Mouse (Mus musculus): ENCODE data around the gene Nkapl.
A peak's percentile ranks its signal among the peaks of the same experiment; 100 is the strongest.
"Not testable (repeated sequence)": the region's sequence is repeated elsewhere in the genome, so short reads cannot be mapped to it uniquely, and the experiment has no call there.

The Nkapl gene

DNA sequence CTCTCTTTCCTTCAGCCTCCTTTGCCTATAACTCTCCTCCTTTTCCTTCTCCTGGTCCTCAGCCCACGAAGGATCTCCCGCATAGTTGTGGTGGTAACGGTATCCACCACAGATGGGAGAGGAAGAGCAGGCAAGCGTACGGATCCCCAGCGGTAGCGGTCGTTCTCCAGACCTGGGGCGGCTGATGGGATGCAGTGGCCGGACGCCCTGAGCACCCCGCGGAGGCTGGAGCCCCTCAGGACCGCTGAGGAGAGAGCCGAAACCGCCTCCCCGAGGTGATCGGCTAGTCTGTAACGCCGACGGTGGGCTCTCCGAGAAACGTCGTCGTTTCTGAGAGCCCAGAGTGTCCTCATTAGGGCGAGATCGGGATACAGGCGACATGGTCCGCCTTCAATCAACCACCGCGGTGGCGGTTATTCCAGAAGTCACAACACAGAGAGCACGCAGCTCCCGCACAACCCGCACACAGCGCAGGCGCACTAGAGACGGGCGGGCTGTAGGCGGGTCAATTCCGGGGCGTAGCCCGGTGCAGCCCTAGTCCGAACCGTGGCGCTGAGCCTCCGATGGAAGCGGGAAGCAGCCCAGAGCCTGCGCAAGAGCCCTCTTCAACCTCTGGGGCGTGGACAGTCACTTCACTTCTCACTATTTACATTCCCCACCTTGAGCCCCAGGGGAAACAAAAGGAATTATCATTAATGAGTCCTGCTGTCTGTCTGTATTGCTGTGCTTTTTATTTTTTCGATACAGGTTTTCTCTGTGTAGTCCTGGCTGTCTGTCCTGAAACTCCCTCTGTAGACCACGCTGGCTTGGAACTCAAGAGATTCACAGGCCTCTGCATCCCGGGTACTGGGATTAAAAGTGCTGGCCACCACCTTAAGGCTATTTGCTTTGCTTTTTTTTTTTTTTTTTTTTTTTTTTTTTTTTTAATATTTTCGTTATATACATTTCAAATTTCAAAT lies at the start of gene Nkapl:
TSS of gene Nkapl (minus strand) at position 449 of the 959 bp plus-strand sequence.
- DNase-seq (ENCODE audit: low spot score): peak; percentile 63

DNA sequence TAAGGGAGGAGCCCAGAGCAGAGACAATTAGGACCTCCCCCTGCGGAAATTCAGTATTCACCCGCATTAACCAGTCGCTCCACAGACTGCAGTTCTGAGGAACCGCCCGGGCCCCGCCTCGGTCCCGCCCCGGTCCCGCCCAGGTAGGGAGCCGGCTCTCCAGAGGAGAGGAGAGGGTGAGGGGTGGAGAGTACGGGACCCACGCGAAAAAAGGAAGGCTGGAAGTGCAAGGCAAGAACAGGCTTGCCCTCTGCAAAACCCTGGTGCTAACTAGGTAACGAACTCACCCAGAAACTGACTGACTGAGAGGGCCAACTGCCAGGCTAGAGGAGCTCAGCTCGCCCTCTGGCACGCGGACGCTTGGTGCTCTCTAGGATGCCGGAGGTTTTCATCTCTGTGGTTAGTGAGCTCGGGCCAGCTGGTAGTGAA lies 37.9 kb upstream of the Nkapl start:
- DNase-seq (ENCODE audit: low spot score): peak; percentile 68

DNA sequence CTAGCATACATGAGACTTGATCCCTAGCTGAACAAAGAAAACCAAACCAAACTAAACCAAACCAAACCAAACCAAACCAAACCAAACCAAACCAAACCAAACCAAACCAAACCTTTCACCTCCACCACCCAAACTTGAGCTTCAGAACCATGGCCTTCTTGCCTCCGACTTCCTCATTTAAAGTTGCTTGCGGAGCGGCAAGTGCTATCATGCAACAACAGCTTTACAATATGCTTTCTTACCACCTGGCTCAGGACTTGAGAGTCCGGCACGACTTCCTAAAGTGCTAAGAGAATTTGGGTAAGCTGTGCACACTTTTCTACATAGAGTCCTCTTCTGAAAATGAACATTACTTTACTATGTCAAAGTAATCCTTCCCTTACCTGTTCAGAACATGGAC lies 34.0 kb upstream of the Nkapl start:
- DNase-seq (ENCODE audit: low spot score): no peak

DNA sequence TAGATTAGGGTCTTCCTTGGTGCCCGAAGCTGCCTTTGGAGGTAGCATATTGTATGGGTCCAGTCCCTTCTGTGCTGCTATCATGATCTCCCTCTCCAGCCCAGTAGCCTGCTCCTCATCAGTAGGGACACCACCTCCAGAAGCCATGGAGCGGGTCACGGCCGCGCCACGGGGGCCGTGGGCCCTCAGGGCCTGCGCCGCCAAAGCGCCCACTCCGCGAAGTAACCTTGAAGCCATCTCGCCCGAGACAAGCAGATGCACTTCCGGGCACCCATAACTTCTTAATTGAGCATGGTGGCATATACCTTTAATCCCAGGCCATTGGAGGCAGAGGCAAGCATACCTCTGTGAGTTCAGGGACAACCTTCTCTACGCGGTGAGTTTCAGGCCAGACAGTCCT lies 32.9 kb upstream of the Nkapl start, which contains the start of gene Gm11273:
TSS of gene Gm11273 (minus strand) at position 237 of the 400 bp plus-strand sequence.
- DNase-seq (ENCODE audit: low spot score): not testable (repeated sequence)

DNA sequence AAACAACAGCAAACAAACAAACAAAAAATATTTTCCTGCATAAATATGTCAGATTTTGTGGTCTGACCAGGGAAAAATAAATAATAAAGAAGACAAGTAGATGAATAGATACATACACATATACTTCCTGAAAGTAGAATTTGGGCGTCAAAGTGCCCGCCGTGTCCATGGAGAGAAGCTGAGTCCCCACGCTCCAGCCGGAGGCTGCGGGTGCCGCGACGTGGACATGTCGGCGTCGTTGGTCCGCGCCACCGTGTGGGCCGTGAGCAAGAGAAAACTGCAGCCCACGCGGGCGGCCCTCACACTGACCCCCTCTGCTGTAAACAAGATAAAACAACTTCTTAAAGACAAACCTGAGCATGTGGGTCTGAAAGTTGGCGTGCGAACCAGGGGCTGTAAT lies 26.8 kb upstream of the Nkapl start, which contains the start of gene AK157302:
TSS of gene AK157302 (plus strand) at position 144 of the 400 bp plus-strand sequence.
- no peak for DNase-seq (ENCODE audit: low spot score)

DNA sequence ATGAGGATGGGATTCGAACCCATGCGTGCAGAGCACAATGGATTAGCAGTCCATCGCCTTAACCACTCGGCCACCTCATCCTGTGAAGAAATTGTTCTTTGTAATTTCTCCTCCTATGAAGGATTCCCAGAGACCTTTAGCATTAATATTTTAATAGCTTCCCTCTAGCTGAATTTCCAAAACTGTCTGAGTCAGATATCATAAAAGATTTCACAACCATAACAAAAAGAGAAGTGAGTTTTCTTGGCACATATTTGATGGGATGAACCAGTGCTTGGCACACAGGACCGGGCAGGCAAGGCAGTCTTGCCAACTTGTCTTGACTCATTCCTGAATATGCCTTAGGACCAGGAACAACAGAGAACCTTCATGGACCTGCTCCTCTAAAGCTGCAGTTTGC lies 24.5 kb upstream of the Nkapl start:
- DNase-seq (ENCODE audit: low spot score): no peak

DNA sequence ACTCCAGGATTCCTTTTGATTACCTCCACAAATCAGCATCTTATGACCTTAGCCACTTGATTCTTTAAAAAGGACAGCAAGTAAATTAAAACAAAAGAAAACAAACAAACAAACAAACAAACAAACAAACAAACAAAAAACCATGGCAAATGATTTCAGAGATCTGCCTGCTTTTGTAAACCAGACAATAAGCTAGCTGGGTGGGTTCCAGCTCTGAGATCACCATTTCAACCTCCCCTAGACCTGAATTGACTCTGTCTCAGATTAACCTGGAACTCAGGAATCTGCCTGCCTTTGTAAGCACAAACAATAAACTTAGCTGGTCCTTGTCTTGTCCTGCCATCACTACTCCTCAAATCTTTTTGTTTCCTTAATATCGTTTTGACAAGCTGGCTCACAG lies 18.6 kb upstream of the Nkapl start:
- no peak for DNase-seq (ENCODE audit: low spot score)

DNA sequence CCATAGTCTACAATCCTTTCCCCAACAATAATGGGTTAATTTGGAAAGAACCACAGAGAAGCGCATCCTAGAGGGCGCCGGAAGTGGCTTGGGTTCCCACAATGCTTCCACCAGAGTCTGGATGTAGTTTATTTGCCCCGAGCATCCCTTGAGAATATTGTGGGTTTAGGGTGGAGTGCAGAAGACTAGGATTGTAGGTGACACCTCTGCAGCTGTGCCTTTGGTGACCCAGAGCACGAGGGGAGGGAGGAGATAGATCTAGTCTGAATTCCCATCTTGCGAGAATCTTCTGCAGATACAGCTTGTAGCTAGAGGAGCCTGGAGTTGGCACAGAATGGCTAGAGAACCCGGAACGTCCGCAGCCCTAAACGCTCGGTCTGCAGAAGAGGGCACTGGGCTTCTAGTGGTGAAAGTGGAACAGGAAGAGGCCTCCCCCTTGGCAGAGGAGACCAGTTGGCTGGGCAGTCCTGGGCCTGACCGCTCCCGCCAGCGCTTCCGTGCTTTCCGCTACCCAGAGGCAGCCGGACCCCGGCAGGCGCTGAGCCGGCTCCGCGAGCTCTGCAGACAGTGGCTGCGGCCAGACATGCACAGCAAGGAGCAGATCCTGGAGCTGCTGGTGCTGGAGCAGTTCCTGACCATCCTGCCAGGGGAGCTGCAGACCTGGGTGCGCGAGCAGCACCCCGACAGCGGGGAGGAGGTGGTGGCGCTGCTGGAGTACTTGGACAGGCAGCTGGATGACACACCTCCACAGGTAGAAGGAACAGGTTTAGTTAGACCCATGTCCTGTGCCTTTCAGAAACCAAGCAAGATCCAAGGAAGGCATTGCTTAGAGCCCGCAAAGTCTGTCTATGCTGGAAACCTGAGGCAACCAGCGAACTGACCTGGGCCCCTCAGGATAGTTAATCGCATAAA lies 10.7 kb upstream of the Nkapl start, which contains the start of the genes Zkscan4 and Gm10065:
TSS of gene Zkscan4 (plus strand) at position 149 of the 912 bp plus-strand sequence.
TSS of gene Gm10065 (minus strand) at position 683 of the 912 bp plus-strand sequence.
- peak; percentile 45 for DNase-seq (ENCODE audit: low spot score)

DNA sequence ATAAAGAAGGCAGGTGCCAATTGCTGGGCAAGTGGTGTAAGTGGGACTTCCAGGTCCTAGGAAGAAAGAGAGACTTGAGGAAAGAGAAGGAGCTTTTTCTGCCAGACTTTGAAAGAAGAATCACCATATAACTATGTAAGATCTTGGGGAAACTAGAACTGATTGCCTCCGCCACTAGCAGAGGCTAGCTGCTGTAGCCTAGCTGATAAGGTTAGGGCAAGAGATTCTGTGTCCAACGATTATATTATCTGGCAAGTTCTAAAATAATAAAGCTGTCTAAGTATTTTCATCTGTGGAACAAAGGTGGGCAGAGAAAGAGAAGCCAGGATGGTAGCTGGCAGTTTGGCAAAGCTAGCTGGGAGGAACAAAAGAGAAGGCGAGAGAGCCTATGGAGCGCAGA lies 4.1 kb upstream of the Nkapl start:
- no peak for DNase-seq (ENCODE audit: low spot score)

DNA sequence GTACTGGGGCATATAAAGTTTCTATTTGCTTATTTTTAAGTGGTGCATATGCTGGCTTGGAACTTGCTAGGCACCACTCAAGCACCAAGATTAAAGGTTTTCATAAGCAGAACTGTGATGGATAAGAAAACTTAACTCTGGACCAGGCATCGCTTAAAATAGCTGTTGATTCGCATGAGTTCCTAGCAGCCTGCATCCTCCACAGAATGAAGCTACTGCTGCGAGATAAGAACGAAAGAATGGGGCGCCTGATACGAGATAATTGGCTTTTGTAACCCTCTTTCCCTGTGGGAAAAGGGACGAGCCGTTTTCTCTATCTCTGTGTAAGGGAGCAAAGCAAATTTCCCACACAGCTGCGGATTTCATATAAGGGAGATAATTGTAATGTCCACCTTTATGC lies 788 bp upstream of the Nkapl start:
- no peak for DNase-seq (ENCODE audit: low spot score)

DNA sequence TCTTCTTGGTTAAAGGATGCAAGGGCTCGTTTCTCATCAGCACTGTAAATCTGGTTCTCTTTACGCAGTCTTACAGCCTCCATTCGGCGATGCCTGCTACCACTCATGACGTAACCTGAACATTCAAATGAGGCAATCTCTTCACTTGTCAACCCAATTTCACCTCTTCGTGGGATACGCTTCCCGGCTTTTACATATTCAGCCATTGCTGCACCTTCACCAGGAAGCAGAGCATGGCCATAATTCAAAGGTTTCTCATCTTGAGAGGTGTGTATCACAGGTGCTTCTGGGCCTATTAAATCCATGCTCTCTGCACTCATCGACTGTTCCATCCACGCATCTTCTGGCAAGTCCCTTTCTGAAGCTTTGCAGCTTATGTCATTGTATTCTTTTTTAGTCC lies 973 bp downstream of the Nkapl start:
- DNase-seq (ENCODE audit: low spot score): no peak

DNA sequence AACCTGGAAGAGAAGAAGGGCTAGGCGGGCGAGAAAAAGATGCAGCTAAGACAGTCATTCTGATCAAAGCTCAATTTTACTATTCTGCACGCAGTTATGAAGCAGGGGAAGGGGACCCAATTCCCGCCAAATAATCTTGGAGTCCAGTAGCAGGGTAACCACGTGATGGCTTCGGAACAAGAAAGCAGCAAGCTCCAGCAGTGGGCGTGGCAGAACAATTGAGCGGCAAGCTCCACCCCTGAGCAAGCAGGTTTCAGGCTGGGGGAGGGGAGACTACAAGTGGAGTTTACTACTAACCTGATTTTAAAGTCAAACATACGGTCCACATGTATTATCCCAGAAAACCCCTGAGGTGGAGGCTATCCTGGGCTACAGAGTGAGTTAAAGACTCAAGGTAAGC lies 5.8 kb downstream of the Nkapl start:
- not testable (repeated sequence) for DNase-seq (ENCODE audit: low spot score)

DNA sequence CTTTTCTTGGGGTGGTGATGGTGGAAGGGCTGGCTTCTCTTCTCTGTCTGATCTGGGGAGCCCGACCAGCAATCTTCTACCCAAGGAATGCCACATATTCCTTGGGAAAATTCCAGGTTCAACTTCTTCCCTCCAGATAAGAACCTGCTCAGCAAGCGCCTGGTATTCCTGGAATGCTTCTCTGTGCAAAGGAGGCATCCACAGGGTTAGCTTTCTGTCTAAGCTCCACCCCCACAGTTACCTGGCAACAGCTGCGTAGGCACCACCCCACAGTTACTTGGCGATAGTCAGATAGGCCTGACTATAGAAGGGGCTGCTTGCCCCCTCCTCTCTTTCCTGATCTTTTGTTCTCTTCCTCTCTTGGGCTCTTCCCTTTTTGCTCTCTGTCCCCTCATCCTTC lies 12.0 kb downstream of the Nkapl start:
- DNase-seq (ENCODE audit: low spot score): no peak

DNA sequence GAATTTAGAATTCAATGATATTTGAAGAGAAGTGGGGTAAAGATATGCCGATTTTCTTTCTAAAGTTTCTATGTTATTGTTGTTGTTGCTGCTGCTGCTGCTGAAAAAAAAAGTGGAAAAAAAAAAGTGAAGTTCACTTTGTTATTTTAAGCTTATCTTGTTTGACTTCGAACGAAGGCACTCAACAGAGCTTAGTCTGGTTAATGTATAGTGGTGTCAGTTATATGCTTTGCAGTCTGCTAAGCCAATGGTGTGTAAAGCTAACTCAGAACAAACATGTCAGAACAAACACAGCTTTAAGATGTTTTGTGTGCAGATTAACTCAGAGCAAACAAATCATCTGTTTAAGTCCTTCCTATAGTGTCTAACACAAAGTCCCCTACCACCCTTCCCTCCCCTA lies 14.2 kb downstream of the Nkapl start:
- no peak for DNase-seq (ENCODE audit: low spot score)

DNA sequence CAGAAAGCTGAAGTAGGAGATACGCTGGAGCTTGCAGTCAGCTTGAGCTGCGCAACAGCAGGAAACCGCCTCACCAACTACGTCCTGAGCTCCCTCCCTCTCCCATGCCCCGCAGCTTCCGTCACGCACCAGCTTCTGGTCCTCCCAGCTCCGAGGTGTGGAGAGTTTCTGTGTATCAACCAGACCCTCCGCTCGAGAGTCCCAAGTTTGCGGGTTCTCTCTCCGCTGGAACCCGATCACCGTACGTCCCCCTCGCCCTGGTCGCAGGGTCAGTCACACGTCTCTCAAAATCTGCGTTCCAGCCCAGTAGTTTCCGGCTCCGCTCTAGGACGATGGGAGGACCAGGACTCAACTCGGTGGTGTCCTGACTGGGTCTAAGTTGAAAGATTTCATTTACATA lies 14.9 kb downstream of the Nkapl start, which contains the start of gene Zscan26:
TSS of gene Zscan26 (minus strand) at position 282 of the 400 bp plus-strand sequence.
- DNase-seq (ENCODE audit: low spot score): peak; percentile 69

DNA sequence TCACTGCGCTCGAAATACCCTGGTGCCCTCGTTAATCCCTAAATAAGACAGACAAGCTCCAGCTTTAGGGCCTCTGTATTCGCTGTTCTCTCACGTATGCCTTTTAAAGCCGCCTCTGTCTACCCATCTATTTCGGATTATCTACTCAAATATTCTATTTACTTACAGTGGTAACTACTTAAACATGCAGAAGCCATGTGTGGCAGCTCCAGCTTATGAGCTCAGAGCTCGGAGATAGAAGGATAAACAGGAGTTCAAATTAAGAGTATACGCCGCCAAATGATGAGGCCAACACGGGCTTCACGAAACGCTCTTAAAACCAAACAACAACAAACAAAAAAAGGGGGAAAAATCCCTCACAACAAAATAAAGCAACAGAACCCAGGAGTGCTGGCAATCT lies 15.3 kb downstream of the Nkapl start:
- DNase-seq (ENCODE audit: low spot score): no peak

DNA sequence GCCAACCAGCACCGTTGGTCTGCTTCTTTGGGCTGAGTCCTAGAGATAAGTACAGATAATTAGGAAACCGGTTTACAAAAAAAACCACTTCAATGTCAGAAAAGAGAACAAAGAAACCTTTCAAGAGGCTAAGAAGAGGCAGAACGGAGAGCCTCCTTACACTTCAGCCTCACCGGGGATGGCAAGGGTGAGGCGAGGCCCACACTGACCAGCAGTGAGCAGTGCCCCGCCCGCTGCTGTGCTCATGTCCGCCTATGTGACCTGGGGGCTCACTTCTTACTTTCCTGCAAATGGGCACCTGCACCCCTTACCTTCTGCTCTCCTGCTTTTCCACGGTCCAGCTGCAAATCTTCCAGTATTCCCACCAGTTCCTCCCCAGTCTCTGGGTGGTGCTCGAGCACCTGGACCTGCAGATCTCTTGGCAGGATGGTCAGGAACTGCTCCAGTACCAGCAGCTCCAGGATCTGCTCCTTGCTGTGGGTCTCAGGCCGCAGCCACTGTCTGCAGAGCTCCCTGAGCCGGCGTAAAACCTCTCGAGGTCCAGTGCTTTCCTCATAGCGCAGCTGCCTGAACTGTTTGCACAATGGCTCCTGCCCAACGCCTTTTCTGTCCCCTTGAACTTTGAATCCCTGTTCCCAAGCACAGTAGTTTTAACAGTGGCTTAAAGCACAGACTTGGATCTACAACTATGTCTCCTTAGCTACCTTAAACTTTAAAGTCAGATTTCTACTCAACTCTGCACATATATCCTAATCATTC lies 20.3 kb downstream of the Nkapl start:
- no peak for DNase-seq (ENCODE audit: low spot score)

DNA sequence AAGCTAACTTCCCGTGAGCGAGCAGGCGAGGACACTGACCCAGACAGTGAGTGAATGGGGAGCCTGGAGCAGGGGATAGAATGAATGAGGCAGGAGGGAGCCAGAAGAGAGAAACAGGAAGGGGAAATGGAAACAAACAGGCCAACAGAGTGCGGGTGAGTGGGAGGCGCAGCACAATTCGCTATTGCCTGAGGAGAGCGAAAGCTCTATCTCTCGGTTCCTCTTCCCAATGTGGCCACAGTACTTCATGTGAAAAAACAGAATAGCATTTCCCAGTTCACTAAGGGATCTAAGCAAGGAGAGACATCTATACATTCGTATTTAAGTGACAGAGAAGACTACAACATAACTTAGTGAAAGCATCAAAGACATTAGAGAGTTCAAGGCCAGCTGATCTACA lies 21.5 kb downstream of the Nkapl start:
- no peak for DNase-seq (ENCODE audit: low spot score)

DNA sequence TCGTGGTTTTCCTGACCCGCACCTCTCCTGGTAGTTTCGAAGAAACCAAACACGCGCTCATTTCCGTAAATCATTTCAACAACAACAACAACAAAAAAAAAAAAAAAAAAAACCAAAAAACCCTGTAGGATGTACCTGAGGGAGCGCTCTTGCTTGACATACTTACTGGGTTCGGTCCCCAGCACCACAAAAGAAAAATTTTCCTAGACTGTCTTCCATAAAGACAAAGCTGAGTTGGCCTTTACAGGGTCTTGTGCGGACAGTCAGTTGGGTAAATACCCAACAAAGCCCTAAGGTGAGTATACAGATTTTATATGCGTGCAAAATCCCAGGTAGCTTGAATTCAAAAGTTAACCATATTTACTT lies 27.1 kb downstream of the Nkapl start:
- no peak for DNase-seq (ENCODE audit: low spot score)

DNA sequence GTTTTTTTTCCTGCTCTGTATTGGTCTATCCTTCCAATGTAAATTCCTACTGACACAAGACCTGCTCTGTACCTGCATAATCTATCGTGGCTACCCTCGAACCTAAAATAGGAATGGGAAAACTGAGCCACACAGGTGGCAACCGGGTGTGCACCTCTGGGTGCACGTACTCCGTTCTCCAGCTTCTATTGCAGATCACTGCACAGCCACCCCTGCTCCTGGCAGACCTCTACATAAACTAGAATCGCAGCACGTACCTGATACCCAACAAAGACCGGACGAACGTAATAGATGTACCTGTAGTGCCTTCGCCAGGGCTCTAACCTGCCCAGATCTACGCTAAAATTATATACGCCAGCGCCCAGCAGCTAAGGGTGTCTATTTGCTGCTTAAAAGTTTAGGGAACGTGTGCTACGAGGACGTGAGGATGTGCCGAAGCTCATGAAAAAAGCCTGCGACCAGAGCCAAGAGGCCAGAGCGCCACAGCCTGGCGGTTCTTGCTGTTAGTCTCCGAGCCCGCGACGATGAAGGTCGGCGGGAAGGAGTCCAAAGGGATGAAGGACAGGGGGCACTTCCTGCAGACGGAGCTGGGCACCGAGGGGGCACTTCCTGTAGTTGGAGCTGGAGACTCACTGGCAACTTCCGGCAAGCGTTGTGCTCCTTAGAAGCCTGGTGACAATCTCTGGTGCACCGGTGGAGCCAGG lies 27.7 kb downstream of the Nkapl start, which contains the start of gene Pgbd1:
TSS of gene Pgbd1 (minus strand) at position 556 of the 704 bp plus-strand sequence.
- DNase-seq (ENCODE audit: low spot score): peak; percentile 15

DNA sequence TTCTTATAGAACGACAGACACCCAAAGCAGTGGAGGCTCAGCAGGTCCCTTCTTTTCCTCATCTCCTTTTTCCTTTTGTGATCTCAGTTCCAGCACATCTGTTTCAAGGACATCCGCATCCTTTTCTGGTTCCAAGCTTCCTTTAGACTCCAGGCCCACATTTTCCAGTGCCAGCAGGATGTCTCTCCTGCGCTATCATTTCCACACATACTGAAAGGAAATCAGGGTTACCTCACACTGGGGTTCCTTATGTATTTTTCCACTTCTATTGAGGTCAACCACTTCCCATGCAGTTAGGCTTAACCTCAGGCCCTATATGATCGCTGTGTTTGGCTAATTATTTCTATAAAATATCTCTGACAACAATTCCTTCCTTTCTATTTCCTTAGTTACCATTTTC lies 32.8 kb downstream of the Nkapl start:
- DNase-seq (ENCODE audit: low spot score): no peak

All from ovary, postnatal 10 days (tissue).